Mouse (Mus musculus) CD4-positive, CD25-positive, alpha-beta regulatory T cell, adult 2 months (primary cell): Measurements from ENCODE around the gene Rbms3.

Source experiments
- DNase-seq: peaks from one replicate; pipeline ENCODE4 v3.0.0-alpha.2; 2012; ENCODE audit warnings: low read depth, low spot score

Rbms3 gene

GRCm38 (mm10) chr9:116644616-116645015, 985.1 kb downstream of the Rbms3 start:
- DNase-seq = no peak

DNA sequence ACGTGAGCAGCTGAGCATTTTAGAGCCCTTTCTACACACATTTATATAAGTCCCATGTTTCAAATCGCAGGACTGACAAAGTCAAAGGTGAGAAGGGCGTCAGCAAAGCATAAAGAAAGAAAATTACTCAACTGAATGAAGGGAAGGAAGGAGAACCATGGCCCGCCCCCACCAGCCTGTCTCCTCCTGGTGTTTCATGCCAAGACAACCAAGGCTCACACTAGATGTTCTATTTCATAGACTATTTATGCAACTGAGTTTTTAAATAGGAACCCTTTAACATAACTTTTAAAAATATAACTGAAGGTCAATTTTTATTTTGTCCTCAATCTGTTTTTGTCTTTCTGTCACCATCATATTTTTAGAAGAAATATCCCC, 989.4 kb downstream of the Rbms3 start:
- no peak for DNase-seq

DNA sequence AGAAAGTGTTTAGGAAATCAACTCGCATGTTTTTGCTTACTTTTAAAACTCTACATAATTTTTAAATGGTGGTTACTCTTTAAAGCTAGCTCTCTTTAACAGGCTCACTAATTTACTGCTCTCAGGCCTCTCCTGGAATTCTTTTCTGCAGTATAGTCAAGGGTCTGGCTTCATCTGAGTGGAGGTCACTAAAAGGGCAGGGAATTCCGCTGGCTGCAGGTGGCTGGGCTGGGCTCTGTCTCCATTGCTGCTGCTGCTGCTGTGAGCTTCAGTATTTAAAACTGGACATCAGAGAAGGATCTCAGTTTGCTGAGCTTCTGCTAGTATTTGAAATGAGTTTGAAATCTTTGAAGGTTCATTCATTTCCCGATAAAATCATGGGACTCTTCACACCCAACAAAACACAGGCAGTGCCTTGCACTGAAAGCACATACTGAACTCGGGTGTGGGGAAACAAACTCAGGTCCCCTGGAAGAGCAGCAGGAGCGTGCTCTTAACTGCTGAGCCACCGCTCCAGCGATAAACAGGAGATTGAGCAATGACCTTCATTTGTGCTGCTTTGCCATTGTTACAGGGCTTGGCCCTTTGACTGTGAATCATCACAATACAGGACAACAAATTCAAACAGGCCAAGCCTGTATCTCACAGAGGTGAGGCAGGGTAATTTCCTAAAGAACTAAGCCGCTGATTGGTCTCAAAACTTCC, 990.0 kb downstream of the Rbms3 start:
- DNase-seq = no peak

GRCm38 (mm10) chr9:116633786-116634185, 995.9 kb downstream of the Rbms3 start:
- DNase-seq = no peak

GRCm38 (mm10) chr9:116633075-116633474, 996.6 kb downstream of the Rbms3 start:
- no peak for DNase-seq

GRCm38 (mm10) chr9:116631816-116632215, 997.9 kb downstream of the Rbms3 start:
- no peak for DNase-seq

- DNase-seq = no peak
These were observed 998.9 kb downstream of the Rbms3 start for GRCm38 (mm10) chr9:116630805-116631204.

DNA sequence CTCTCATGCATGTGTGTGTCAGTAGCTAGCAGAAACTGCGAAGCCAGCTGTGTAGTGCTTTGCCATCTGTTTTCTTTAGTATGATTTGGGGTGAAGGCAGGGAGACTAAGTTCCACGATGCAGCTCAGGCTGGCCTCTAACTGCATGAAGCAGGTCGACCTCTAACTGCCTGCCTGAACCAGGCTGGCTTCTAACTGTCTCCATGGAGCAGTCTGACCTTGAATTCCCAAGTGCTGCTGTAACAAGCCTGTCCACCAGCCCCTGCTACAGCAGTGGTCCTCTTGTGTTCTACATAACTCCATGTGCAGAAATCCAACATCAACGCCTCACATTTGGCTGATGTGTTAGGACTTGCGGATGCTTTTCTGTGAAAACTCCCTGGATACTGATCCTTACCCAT, 1009.3 kb downstream of the Rbms3 start:
- no peak for DNase-seq

GRCm38 (mm10) chr9:116618886-116619285, 1010.8 kb downstream of the Rbms3 start:
- DNase-seq = no peak

GRCm38 (mm10) chr9:116613276-116613675, 1016.4 kb downstream of the Rbms3 start:
- DNase-seq = no peak

- no peak for DNase-seq
These were observed 1033.7 kb downstream of the Rbms3 start for GRCm38 (mm10) chr9:116596046-116596445.

- no peak for DNase-seq
These were observed 1037.2 kb downstream of the Rbms3 start for GRCm38 (mm10) chr9:116592486-116592885.

DNA sequence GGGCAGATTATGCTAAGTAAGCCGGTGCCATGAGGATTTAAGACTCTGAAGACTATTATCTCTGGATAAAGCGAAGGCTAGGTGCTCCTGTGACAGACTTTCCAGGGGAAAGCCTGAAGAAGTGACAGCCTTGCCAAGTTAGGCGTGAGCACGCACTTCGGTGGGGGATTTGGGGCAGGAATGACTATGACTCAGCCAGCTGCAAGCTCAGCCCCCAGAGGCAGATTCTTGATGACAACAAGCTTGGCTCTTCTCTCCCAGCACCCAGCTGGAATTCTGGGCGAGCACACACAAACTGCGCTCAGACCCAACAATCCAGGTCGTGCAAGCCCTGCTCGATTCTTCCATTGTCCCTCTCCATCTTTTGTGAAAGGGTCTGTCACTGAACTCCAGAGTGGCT, 1038.6 kb downstream of the Rbms3 start:
- DNase-seq = no peak

DNA sequence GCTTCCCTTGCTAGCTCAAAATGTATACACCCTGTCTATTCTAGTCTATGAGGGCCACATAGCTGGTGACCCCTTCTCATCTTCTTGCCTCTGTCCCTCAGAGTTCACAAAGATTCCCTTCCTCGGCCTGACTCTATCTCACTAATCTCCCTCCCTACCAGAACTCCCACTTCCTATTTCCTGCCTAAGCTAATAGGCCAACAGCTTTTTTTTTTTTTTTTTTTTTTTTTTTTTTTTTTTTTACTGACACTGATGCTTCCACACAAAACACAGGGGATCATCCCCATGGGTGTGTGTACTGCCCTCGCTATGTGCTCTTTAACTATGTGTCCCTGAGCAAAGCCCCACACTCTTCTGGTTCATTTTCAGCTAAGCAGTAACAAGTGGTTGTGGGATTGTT, 1060.0 kb downstream of the Rbms3 start:
- DNase-seq = no peak

DNA sequence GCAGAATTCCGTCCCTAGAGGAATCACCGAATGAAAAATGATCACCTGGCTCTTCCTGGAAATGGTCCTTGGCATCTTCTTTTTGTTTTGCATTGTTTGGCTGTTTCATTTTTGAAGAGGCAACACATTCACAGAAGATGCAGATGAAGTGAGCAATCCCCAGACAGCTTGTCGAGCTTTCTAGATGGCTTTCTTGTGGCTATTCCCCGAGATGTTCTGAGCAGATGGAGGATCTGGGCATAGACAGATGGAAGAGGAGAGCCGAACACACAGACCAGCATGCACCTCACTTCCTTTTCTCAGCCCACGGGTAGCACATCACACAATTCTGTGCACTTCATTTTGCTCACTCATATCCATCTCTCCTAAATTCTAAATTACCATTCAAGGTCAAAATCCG, 1063.0 kb downstream of the Rbms3 start:
- DNase-seq = no peak

- no peak for DNase-seq
These were observed 1071.9 kb downstream of the Rbms3 start for GRCm38 (mm10) chr9:116557781-116558180.

GRCm38 (mm10) chr9:116556641-116557040, 1073.1 kb downstream of the Rbms3 start:
- DNase-seq = no peak

DNA sequence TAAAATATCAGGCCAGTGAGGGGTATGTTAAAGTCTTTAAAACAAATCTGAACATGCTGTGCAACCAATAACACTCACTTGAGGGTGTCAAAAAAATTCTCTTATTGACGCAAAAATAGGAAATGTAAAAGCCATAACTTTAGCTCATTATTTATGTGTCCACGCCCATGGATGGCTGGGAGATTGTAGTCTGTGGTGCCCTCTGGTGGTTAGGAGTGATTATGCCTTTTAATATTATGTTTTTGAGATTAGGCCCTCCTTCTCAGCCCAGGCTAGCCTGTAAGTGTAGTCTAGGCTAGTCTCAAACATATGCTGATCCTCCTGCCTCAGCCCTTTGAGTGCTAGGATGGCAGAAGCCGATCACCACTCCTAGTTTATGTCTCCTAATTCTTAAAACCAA, 1076.5 kb downstream of the Rbms3 start:
- DNase-seq = peak; percentile 39

GRCm38 (mm10) chr9:116546156-116546555, 1083.6 kb downstream of the Rbms3 start:
- DNase-seq = no peak

GRCm38 (mm10) chr9:116542793-116543192, 1086.9 kb downstream of the Rbms3 start:
- no peak for DNase-seq

DNA sequence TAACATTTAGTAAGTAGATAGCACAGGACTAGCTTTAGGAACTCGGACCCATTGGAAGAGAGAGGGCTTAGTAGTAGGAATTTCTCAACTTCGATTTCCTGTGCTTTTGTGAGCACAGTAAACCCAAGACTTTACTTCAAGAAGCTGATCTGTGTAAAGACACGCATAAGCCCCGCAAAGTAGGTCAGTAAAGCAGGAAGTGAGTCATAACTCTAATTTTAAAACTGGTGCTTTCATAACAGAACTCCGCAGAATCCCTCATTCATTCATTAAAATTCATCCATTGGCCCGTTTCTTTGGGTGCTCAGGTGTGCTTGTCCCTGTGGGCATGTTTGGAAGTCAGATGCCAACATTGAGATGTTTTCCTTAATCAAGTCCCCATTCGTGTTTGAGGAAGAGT, 1087.7 kb downstream of the Rbms3 start:
- no peak for DNase-seq

DNA sequence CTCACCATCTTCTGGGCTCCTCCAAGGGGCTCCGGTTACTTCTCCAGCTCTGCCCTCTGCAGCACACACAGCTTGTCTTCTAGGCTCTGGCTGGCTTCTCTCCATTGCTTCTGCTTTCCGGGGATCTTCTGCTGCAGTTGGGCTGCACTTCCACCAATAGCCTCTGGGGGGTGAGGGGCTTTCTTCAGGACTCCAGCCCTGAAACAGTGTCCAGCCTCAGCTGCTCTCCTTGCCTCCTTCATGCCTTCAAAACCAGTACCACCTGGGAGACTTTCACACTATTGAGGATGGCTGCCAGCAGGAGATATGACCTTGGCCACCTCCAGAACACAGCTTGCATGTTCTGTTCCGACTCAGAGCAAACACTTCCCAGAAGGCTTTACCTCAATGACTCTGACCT, 1094.0 kb downstream of the Rbms3 start:
- DNase-seq = peak; percentile 18

DNA sequence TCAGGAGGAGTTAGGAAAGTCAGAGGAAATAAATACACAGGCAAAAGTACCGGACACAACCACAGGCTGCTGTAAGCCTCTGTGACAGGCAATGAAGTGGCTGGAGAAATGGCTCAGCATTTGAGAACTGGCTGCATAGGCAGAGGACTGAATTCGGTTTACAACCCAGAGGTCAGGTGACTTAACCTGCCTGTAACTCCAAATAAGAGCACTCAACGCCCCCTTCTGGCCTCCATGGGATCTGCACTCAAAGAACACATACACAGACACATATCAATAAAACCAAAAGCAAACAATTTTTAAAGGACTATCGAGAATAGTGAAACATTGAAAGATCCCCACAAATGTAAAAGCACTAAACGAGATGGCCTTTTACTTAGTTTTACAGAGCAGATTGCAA, 1096.3 kb downstream of the Rbms3 start:
- DNase-seq = no peak

DNA sequence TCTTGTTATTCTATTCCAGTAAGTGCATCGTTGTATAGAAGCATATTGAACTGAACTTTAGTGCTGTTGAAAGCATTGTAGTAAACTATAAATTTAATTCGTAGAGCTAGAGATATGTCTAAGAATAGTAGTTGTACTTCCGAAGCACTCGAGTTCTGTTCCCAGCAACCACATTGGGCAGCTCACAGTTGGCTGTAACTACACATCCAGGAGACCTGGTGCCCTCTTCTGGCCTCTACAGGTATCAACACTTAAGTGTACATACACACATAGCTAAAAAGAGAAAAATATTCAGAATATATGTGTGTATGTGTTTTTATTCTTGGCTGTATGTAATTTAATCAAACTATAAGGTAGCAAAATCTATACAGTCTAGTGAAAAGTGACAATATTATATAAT, 1098.6 kb downstream of the Rbms3 start:
- no peak for DNase-seq
